Mouse (Mus musculus) heart, postnatal 4 days (tissue): ENCODE data around the gene Myof. TPM values are rescaled to one million over a fixed set of nuclear protein-coding genes. Genes with fewer than 3 reads are reported as not detected.

Experiments used
- DNase-seq: peaks from one replicate; pipeline ENCODE4 v3.0.0; 2021
- total RNA-seq, 2 experiments: library from RNA; stranded (reverse); gene quantifications; 2 replicates each; pipeline ENCODE4 v1.2.3; 2021

Myof gene
- total RNA-seq, 2 experiments from 2014 or later = 15.5 to 16.4 TPM

- peak; percentile 26 for DNase-seq
Observed at GRCm38 (mm10) chr19:38038267-38038666, 5.1 kb downstream of the Myof start.

- DNase-seq = no peak
Observed at GRCm38 (mm10) chr19:38035766-38036165, 7.6 kb downstream of the Myof start.

- DNase-seq = no peak
Observed at GRCm38 (mm10) chr19:38034696-38035095, 8.7 kb downstream of the Myof start.

GRCm38 (mm10) chr19:38033735-38034057 is 9.7 kb downstream of the Myof start:
- DNase-seq = no peak

GRCm38 (mm10) chr19:38032993-38033734 is 10.2 kb downstream of the Myof start:
- no peak for DNase-seq

- no peak for DNase-seq
Observed at GRCm38 (mm10) chr19:38031144-38031543, 12.2 kb downstream of the Myof start.

DNA sequence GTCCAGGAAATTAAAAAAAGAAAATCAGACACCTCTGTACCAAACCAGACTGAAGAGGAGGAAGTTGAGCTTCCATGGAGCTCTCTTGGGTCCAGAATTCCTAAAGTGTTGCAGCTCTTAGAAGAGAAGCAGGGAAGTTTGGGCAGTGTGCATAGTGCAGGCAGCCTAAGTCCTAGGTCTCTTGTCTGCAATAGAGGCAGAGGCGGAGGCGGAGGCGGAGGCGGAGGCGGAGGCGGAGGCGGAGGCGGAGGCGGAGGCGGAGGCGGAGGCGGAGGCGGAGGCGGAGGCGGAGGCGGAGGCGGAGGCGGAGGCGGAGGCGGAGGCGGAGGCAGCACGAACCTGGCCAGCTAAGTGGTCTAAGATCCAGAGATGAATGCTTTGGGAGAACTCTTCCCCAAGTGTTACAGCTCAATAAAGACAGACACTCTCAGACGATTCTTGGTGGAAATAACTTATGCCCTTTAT is 12.7 kb downstream of the Myof start:
- peak; percentile 65 for DNase-seq

DNA sequence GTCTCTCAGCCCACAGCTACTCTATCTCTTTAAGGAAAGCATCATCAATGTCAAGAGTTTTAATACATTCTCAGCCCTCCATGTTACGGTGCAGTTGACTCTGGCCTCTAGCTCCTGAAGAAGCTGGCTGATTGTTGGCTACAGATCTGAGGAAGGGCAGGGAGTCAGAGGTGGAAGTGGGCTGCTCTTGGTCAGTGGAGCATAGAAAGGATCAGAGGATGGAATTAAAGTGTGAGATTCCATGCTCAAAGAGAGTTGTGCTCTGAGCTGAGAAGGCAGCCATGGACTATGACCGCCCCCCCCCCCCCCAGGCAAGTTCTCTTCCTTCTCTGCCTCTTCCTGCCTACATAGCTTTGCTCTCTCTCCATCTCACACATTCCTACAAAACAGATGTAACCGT is 13.5 kb downstream of the Myof start:
- no peak for DNase-seq

- no peak for DNase-seq
Observed at GRCm38 (mm10) chr19:38029292-38029691, 14.1 kb downstream of the Myof start.

- peak; percentile 45 for DNase-seq
Observed at GRCm38 (mm10) chr19:38027881-38028521, 15.4 kb downstream of the Myof start.

DNA sequence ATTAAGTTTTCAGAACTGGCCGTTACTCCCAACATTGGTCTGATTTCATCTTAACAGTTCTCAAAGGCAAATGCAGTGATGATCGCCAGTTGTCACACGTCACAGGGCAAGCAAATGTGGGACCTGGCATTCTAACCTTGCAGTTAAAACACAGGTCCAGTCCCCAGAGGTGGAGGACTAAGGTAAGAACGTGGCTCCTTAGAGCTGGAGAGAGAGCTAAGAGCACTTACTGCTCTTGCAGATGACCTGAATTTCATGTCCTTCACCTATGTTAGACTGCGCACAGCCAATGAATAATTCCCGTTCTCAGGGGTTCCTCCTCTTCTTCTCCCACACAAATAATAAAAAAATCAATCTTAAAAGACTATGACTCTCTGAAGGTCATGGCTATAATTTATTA is 16.0 kb downstream of the Myof start:
- no peak for DNase-seq

DNA sequence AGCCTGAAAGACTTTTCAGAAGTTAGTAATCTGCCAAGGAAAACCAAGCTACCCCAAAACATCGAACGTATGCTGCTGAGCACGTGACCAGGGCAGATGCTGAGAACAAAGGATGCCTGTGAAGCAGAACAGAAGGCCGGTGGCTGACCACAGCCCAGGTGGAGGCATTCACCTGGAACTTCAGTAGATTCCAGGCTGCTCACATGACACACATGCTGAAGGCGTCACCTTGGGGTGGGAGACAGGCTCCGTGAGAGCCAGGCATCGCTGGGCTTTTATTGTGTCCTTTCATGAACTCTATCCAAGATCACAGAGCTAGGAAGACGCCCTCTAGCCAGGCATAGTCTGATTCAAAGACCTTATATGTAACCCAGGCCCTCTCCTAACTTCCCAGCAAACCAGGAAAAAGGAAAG is 17.2 kb downstream of the Myof start:
- DNase-seq = no peak

GRCm38 (mm10) chr19:38025254-38026041 is 17.9 kb downstream of the Myof start:
- DNase-seq = peak; percentile 21

- no peak for DNase-seq
Observed at GRCm38 (mm10) chr19:38023603-38024002, 19.8 kb downstream of the Myof start.

- no peak for DNase-seq
Observed at GRCm38 (mm10) chr19:38022710-38023109, 20.7 kb downstream of the Myof start.

- DNase-seq = no peak
Observed at GRCm38 (mm10) chr19:38015873-38016254, 27.5 kb downstream of the Myof start.

GRCm38 (mm10) chr19:38015180-38015872 is 28.1 kb downstream of the Myof start:
- peak; percentile 49 for DNase-seq

GRCm38 (mm10) chr19:38014443-38014842 is 28.9 kb downstream of the Myof start:
- no peak for DNase-seq

DNA sequence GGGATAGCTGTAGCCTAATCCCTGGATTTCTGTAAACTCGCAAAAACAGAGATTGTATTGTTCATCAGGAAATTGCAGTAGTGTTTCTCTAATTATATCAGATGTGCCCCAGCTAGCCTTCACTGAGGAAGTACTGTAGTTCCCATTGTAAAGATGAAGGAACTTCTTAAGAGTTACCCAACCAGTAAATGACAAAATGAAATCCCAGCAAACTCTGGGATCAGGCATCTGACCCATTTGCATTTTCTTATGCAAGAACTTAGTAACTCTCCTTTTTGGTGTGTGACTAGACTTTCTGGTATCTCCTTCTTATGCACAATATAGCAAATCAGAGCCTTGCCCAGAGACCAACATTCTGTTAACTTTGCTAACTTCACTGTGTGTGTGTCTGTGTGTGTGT is 32.0 kb downstream of the Myof start:
- no peak for DNase-seq

GRCm38 (mm10) chr19:38004809-38005380 is 38.5 kb downstream of the Myof start:
- peak; percentile 37 for DNase-seq

GRCm38 (mm10) chr19:38003671-38004521 is 39.5 kb downstream of the Myof start:
- peak; percentile 41 for DNase-seq
